Mouse (Mus musculus) c-Kit-positive CD71-positive TER-119-negative erythroid progenitor cells, embryonic 14.5 days (primary cell): ENCODE data around the gene Gm27029.
"Not testable (repeated sequence)": the region's sequence is repeated elsewhere in the genome, so short reads cannot be mapped to it uniquely, and the experiment has no call there.

Experiments used
- DNase-seq: peaks from one replicate; pipeline ENCODE4 v3.0.0-alpha.2; 2013; ENCODE audit warnings: low read depth

The Gm27029 gene

GRCm38 (mm10) chr11:101419610-101420009, 5.0 kb downstream of the Gm27029 start:
- peak; percentile 29 for DNase-seq

GRCm38 (mm10) chr11:101418991-101419390, 5.6 kb downstream of the Gm27029 start:
- no peak for DNase-seq

GRCm38 (mm10) chr11:101417101-101417855, 7.3 kb downstream of the Gm27029 start, which contains the start of gene Aarsd1:
Gene Aarsd1 (minus strand): TSS chr11:101417615.
- DNase-seq: peak; percentile 80

GRCm38 (mm10) chr11:101416433-101417100, 8.0 kb downstream of the Gm27029 start:
- no peak for DNase-seq

- DNase-seq: no peak
Observed at GRCm38 (mm10) chr11:101415306-101415705, 9.3 kb downstream of the Gm27029 start.

- peak; percentile 41 for DNase-seq
Observed at GRCm38 (mm10) chr11:101395110-101395509, 29.5 kb downstream of the Gm27029 start.

- DNase-seq: no peak
Observed at GRCm38 (mm10) chr11:101381817-101382216, 42.8 kb downstream of the Gm27029 start.

- no peak for DNase-seq
Observed at GRCm38 (mm10) chr11:101378926-101379325, 45.7 kb downstream of the Gm27029 start.

- DNase-seq: not testable (repeated sequence)
Observed at GRCm38 (mm10) chr11:101378196-101378595, 46.4 kb downstream of the Gm27029 start.

- no peak for DNase-seq
Observed at GRCm38 (mm10) chr11:101374421-101374938, 50.1 kb downstream of the Gm27029 start.

GRCm38 (mm10) chr11:101370141-101370540, 54.5 kb downstream of the Gm27029 start:
- DNase-seq: no peak

- DNase-seq: no peak
Observed at GRCm38 (mm10) chr11:101367326-101367935, 57.2 kb downstream of the Gm27029 start, which contains the start of gene G6pc. Gene G6pc (plus strand): TSS chr11:101367561.

- DNase-seq: no peak
Observed at GRCm38 (mm10) chr11:101364531-101364931, 60.1 kb downstream of the Gm27029 start.

GRCm38 (mm10) chr11:101360651-101361113, 63.9 kb downstream of the Gm27029 start:
- DNase-seq: no peak

GRCm38 (mm10) chr11:101359776-101360175, 64.8 kb downstream of the Gm27029 start:
- DNase-seq: no peak

- no peak for DNase-seq
Observed at GRCm38 (mm10) chr11:101357505-101358182, 67.0 kb downstream of the Gm27029 start.
